Mouse (Mus musculus) spleen, adult 2 months (tissue): ENCODE measurements around the gene Slc16a10. TPM values are rescaled to one million over a fixed set of nuclear protein-coding genes. Genes with fewer than 3 reads are reported as not detected.

ENCODE experiments used
- DNase-seq, 2 experiments: peaks; one replicate each; pipeline versions ENCODE4 v3.0.0 to v3.0.0-alpha.2; 2012 to 2021; ENCODE audit warnings: low spot score in 2 of 2, low read depth in 1 of 2
- H3K27ac ChIP-seq: fragments of 200-500 bp; 2 replicates; pipeline ENCODE4 v1.5.1; 2012; ENCODE audit warnings: low read length, inconsistent platforms; ENCODE audit not compliant: insufficient read depth
- H3K27me3 ChIP-seq: fragments of 200-500 bp; 2 replicates; pipeline ENCODE4 v1.6.1; 2012; ENCODE audit warnings: mild to moderate bottlenecking, moderate library complexity, low read length, inconsistent platforms; ENCODE audit not compliant: control insufficient read depth, insufficient read depth
- H3K36me3 ChIP-seq: fragments of 200-500 bp; 2 replicates; pipeline ENCODE4 v1.6.1; 2012; ENCODE audit warnings: mild to moderate bottlenecking, low read length, inconsistent platforms; ENCODE audit not compliant: control insufficient read depth, insufficient read depth
- H3K4me1 ChIP-seq: fragments of 200-500 bp; 2 replicates; pipeline ENCODE4 v1.6.1; 2011; ENCODE audit warnings: inconsistent platforms; ENCODE audit not compliant: control insufficient read depth, insufficient read depth, insufficient read length
- H3K4me3 ChIP-seq: fragments of 200-500 bp; 2 replicates; pipeline ENCODE4 v1.5.1; 2011; ENCODE audit warnings: mild to moderate bottlenecking, inconsistent platforms; ENCODE audit not compliant: insufficient read depth, insufficient read length; ENCODE audit errors: extremely low read depth
- CTCF ChIP-seq: fragments of 200-500 bp; IDR thresholded peaks from 2 replicates; pipeline ENCODE4 v1.5.1; 2011; ENCODE audit warnings: mild to moderate bottlenecking, inconsistent platforms; ENCODE audit not compliant: insufficient read depth, insufficient read length, insufficient replicate concordance; ENCODE audit errors: extremely low read depth
- POLR2A ChIP-seq: fragments of 200-500 bp; IDR thresholded peaks from 2 replicates; pipeline ENCODE4 v1.6.1; 2011; ENCODE audit warnings: low read depth, low read length, inconsistent platforms
- WGBS: fragments of 180-500 bp; shearing (Covaris S2); methylation state at CpG from one replicate; pipeline ENCODE4 v1.1.7; 2018; 5-methylcytosine and 5-hydroxymethylcytosine counted together
- polyA plus RNA-seq: library from polyadenylated mRNA; depleted of rRNA; stranded (reverse); fragments of >200 nt; gene quantifications from 2 replicates; pipeline ENCODE4 v1.2.3, GENCODE M21; 2012

Gene Slc16a10
- polyA plus RNA-seq, 1 experiment = 36.9 TPM

GRCm38 (mm10) chr10:40034956-40035355 lies 107.1 kb downstream of the Slc16a10 start:
- no peak overlapping the region for H3K27ac ChIP-seq
- no peaks in the 10 kb centered on the region; the same call in 1 of the 2 replicates for H3K36me3 ChIP-seq
- no peak for TF ChIP-seq POLR2A
- no peak for TF ChIP-seq CTCF
- no peaks in the 10 kb centered on the region for H3K27me3 ChIP-seq
- WGBS = 98% methylated on average over 6 of the region's 6 CpGs
- H3K4me3 ChIP-seq = no peak overlapping the region
- DNase-seq = no peak
- H3K4me1 ChIP-seq = no peaks in the 10 kb centered on the region

- Histone ChIP-seq H3K36me3 (no peaks in the 10 kb centered on the region; the same call in 1 of the 2 replicates), H3K27ac (no peak overlapping the region), H3K4me3 (no peak overlapping the region), H3K4me1 (no peaks in the 10 kb centered on the region), H3K27me3 (no peaks in the 10 kb centered on the region)
- no peak for DNase-seq
- TF ChIP-seq POLR2A (no peak), CTCF (no peak)
- 77% methylated on average over 2 of the region's 2 CpGs for WGBS
Observed at GRCm38 (mm10) chr10:40032897-40033296, 109.2 kb downstream of the Slc16a10 start.

GRCm38 (mm10) chr10:40030716-40031115 lies 111.3 kb downstream of the Slc16a10 start:
- Histone ChIP-seq H3K27ac (no peak overlapping the region), H3K27me3 (no peaks in the 10 kb centered on the region), H3K36me3 (no peaks in the 10 kb centered on the region), H3K4me1 (no peaks in the 10 kb centered on the region), H3K4me3 (no peak overlapping the region)
- no peak for DNase-seq
- WGBS = 97% methylated on average over 6 of the region's 6 CpGs
- no peak for TF ChIP-seq CTCF
- no peak for TF ChIP-seq POLR2A

GRCm38 (mm10) chr10:40029610-40030009 lies 112.4 kb downstream of the Slc16a10 start:
- H3K4me1 ChIP-seq = peaks cover 5% of the 10 kb centered on the region
- H3K36me3 ChIP-seq = no peaks in the 10 kb centered on the region
- H3K4me3 ChIP-seq = no peak overlapping the region
- TF ChIP-seq POLR2A = no peak
- no peak for TF ChIP-seq CTCF
- WGBS = 75% methylated on average over 2 of the region's 2 CpGs
- H3K27me3 ChIP-seq = peaks cover 3% of the 10 kb centered on the region
- no peak overlapping the region for H3K27ac ChIP-seq
- DNase-seq = no peak

- TF ChIP-seq CTCF (no peak), POLR2A (no peak)
- H3K4me1 ChIP-seq = peaks cover 5% of the 10 kb centered on the region
- no peaks in the 10 kb centered on the region for H3K36me3 ChIP-seq
- 94% methylated on average over 8 of the region's 8 CpGs for WGBS
- peaks cover 5% of the 10 kb centered on the region for H3K27me3 ChIP-seq
- no peak for DNase-seq
- H3K27ac ChIP-seq = no peak overlapping the region
- H3K4me3 ChIP-seq = no peak overlapping the region
Observed at GRCm38 (mm10) chr10:40028091-40028490, 114.0 kb downstream of the Slc16a10 start.

- Histone ChIP-seq H3K27ac (no peak overlapping the region), H3K27me3 (peaks cover 5% of the 10 kb centered on the region), H3K36me3 (no peaks in the 10 kb centered on the region), H3K4me3 (no peak overlapping the region), H3K4me1 (peaks cover 5% of the 10 kb centered on the region)
- DNase-seq = no peak
- WGBS = 94% methylated on average over 5 of the region's 5 CpGs
- no peak for TF ChIP-seq POLR2A
- TF ChIP-seq CTCF = no peak
Observed at GRCm38 (mm10) chr10:40026546-40026945, 115.5 kb downstream of the Slc16a10 start.

- H3K4me3 ChIP-seq = no peak overlapping the region
- H3K36me3 ChIP-seq = no peaks in the 10 kb centered on the region
- peaks cover 5% of the 10 kb centered on the region for H3K27me3 ChIP-seq
- WGBS = 74% methylated on average over 8 of the region's 8 CpGs
- H3K4me1 ChIP-seq = peaks cover 5% of the 10 kb centered on the region
- no peak for DNase-seq
- TF ChIP-seq CTCF (no peak), POLR2A (no peak)
- no peak overlapping the region for H3K27ac ChIP-seq
Observed at GRCm38 (mm10) chr10:40025560-40025959, 116.5 kb downstream of the Slc16a10 start.
